Mouse (Mus musculus): ENCODE measurements at regions not wholly inside any gene's neighbourhood (a gene's known extent, or its start where the extent isn't known, plus 50 kb on each side); places are given as distances from the start of the nearest gene placed in this dataset.

GRCm38 (mm10) chr12:98337644-98338043 is 69.2 kb downstream of the Gpr65 start:
- no peak for DNase-seq

GRCm38 (mm10) chr12:98339536-98339935 is 71.1 kb downstream of the Gpr65 start:
- DNase-seq: no peak

DNA sequence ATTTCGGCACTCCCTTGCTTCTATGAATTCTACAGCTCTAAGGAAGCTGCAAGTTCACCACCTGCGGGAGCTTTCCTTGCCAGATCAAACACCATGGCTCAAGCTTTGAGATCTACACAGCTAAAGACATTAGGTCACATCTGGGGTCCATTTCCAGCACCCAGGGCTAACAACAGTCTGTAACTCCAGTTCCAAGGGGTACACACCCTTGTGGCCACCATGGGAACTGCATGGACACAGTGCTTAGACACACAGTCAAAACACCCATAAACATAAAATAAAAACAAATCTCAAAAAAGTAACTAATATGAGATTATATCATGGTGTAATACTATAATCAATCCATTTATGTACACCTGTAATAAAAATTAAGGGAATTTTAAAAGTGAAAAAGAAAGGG is 73.7 kb downstream of the Gpr65 start:
- DNase-seq: peak in 1 of 2 experiments; percentile 60

DNA sequence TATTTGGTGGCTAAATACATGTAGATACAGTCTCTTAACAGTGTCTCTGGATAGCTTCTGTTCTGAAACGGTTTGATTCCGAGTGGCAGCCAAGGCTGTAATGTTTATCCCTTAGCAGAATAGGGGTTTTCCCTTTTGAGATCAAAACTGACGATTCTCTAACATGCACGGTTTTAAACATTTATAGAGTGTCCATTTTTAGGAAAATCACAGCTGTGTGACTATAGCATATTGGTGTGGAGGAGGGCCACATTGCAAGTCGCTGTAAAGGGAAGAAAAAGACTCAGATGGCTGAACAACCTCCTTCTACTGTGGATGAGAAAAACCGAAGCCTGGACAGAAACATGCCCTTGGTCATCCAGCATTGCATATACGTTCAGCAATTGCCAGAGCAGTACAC is 75.2 kb downstream of the Gpr65 start:
- DNase-seq: no peak

- DNase-seq: no peak
Observed at GRCm38 (mm10) chr12:98347056-98347455, 78.6 kb downstream of the Gpr65 start.

DNA sequence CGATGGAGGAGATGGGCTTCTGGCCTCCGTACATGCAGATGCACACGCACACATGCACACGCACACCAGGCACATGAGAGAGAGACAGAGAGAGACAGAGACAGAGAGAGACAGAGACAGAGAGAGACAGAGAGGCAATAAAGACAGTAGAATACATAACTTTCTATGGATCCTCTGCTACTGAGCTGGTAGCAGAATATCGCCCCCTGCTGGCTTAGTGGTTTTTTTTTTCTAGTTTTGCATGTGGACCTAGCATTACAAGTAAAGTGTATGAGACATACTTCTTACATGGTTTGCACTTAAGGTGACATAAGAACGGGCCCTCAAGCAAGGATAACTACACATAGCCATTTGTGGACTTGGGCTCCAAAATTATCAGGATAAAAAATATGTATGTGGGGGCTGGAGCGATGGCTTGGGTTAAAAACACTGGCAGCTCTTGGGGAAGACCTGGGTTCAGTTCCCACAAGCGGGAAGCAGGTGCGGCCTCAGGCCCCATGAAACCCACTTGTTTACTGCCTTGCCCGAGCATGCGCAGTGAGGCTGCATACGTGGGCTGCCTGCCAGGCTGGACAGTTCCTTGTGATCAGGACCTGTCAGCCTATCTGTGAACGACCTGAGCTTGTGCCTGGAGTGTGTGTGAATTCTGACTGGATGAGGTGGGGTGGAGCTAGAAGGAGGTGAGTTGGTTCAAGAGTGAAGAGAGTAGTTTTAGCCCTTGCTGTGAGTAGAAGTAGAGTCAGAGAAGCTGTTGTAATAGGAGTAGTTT is 79.3 kb downstream of the Gpr65 start:
- peak; percentile 37 to 63 for DNase-seq

- no peak for DNase-seq
Observed at GRCm38 (mm10) chr12:98349864-98350643, 81.6 kb downstream of the Gpr65 start.

GRCm38 (mm10) chr12:98352401-98352800 is 84.0 kb downstream of the Gpr65 start:
- no peak for DNase-seq

DNA sequence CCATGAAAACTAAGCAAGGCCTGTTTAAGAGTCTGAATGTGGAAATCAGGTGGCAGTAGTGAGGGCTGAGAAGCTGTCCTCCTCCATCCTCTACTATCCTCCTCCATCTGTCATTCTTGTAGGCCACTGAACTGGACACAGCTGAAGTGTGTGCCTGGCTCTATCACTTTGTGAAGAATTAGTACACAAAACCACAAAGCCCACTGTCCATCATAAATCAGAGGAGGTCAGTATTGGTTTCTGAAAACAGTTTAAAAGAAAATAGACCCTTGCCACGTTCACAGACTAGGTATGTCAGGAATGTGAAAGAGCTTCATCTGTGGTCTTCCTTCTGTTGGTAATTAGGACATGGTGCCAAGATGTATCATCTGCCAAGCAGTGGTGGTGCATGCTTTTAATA is 86.1 kb downstream of the Gpr65 start:
- no peak for DNase-seq

DNA sequence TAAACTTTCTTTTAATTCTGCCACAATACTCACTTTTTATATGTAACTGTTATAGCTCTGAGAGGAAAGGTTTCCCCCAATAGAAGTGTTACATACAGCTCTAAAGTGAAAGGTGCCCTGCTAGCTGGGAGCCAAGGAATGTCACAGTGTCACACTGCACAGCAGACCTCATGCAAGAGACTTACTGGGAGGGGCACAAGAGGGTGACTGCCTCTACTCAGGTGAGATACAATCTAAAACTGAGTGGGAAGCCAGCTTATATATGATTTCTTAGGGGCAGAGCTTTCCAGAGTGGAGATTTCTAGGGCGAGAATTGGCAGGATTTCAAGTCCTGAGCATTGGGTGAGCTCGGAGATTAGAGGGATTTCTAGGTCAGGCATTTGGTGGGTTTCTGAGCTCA is 99.1 kb downstream of the Gpr65 start:
- no peak for DNase-seq

DNA sequence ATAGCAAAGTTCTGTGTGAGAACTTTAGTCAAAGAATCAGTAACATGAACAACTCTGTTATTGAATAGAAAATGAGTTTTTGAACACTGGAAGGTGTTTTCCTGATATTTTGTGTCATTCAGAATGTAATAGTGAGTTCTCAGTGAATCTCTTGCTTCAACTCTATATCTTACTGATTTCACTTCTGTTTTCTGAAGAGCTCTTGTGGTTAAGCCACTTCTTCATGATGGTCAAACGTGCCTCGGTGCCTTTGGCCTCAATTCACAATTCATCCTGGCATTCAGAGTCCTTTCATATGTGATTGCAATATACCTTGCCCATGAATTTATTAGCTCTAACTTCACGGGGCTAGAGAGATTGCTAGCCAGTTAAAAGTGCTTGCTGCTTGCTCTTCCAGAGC is 102.3 kb downstream of the Gpr65 start:
- no peak for DNase-seq

- no peak for DNase-seq
Observed at GRCm38 (mm10) chr12:98375214-98375910, 106.9 kb downstream of the Gpr65 start.

All from kidney, postnatal 36 days (tissue).